Mouse (Mus musculus): ENCODE data around the gene Bcar1.

Bcar1 gene

DNA sequence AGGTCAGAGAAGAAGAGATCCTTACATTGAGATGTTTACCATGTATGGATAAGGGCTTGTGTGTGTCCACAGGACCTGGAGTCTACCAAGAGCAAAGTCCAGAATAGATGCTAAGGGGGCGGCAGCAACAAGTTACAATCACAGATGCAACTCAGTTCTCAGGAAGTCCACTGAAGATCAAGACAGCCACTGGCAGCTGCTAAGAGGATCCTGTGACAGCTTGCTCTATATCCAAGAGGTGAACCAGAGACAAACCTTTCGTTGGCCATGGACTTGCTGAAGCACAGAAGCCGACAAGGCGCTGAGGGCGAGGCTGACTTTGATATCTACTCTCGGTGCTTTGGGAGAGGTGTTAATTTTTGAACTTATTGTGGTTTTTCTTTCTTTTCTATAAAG, 28.0 kb upstream of the Bcar1 start:
- in situ Hi-C loops (cut with MboI; ENCODE audit: low pct_unique_long_range_greater_than_20kb in 1 of 2, low sequenced_read_pairs in 2 of 2, unreplicated experiment in 1 of 2) = no loop called here

DNA sequence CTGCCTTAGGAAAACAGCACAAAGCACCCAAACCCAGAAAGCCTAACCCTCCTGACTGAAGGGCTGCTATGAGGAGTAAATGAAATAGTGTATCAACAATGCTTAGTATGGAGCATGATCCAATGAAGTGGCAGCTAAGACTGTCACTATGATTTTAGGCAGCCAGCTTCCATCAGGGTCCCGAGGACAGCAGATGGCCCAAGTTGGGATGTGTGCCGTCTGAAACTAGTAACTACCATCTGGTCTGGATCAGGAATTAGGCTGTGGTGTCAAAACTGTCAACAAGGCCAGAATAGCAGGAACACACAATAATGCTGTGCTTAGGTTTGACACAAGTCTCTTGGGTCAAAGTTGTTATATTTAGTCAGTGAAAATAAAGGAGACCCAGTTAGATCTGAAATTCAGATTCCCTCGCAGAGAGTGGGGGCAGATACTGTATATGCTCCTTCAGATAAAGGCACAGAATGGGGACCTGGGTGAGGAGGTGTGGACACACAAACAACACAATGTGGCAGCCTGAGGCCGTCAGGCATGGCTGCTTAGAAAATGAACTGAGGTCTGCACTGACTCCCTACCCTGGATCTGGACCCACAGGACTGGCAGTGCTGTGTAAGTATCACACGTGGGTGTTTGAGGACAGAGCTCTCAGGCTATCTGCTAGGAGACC, 27.5 kb upstream of the Bcar1 start:
- in situ Hi-C loops (cut with MboI; ENCODE audit: low pct_unique_long_range_greater_than_20kb in 1 of 2, low sequenced_read_pairs in 2 of 2, unreplicated experiment in 1 of 2) = no loop called here

DNA sequence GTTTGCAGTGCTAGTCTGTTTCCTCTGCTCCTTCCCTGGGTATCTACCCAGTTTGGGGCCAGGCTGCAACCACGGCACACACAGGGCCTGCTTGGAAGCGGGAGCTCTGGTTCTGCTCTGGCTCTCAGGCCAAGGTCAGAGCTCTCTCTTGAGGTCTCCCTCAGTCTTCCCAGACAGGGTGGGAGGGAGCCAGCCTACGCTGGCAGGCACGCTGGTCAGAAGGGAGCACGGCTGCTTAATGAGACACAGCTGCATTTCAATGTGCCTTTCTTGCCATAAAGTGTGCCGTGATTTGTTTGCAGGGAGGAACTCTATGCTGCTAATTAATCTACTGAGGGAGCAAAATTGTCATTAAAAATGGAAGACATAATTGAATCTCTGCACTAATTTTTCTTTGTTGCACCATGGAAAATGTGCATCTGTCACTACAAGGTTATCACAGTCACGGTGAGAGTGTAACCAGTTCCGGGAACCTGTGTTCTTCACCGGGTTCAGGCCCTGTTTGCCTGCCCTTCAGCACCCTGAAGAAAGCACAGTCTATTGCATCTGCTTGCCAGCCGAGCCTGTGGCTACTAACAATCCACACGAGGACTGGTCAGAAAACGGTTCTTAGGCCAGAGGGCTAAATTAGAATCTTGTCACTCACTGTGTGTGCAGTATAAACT, 26.3 kb upstream of the Bcar1 start:
- in situ Hi-C loops (cut with MboI; ENCODE audit: low pct_unique_long_range_greater_than_20kb in 1 of 2, low sequenced_read_pairs in 2 of 2, unreplicated experiment in 1 of 2) = no loop called here

DNA sequence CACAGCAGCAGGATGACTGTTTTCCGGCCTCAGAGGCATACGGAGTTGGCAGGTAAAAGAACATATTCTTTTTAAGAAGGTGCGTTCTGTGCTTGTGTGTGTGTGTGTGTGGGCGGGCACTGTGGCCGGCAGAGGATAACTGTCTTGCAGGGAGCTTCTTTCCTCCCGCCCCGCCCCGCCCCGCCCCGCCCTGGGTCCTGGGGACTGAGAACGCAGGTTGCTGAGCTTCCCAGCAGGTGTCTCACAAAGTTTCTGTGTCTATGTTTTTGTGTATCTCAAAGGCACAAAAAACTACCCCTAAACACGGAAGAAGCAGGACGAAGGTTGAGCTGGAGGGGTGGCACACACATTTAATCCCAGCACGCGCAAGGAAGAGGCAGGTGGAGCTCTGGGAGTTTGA, 25.7 kb upstream of the Bcar1 start:
- in situ Hi-C loops (cut with MboI; ENCODE audit: low pct_unique_long_range_greater_than_20kb in 1 of 2, low sequenced_read_pairs in 2 of 2, unreplicated experiment in 1 of 2) = no loop called here

DNA sequence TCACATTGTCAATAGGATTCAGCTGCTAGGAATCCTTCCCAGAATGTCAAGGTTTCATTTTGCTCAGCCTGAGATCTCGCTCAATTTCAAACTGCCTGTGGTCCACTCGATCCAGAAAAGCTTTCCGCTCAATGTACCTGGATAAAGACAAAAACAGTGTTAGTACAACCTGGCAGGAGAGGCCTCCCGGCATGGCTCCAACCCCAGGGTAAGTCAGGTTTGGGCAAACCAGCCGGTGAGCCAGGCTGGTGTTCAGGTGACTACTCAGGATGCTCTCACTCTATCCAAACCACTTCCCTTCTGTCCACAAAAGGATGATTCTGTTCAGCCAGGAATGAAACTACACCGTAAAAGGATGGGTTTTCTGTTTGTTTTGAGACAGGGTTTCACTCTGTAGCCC, 25.0 kb upstream of the Bcar1 start:
- in situ Hi-C loops (cut with MboI; ENCODE audit: low pct_unique_long_range_greater_than_20kb in 1 of 2, low sequenced_read_pairs in 2 of 2, unreplicated experiment in 1 of 2) = no loop called here

DNA sequence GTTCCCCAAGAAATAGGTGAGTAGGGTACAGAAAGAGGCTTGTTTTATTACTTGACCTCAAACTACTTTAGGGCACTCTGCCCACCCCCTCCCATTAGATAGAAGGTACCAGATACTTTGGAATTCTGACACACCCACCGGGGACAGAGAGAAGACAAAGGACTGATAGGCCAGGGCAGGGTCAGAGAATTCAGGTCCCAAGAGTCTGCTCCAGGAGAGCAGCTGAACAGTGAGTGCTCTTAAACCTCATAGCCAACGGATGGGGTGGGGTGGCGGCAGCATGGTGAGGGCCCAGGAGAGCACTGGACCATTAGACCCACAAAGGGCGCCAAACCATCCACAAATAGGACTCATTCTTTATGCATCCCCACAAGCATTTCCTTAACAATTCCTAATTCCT, 22.0 kb upstream of the Bcar1 start:
- in situ Hi-C loops (cut with MboI; ENCODE audit: low pct_unique_long_range_greater_than_20kb in 1 of 2, low sequenced_read_pairs in 2 of 2, unreplicated experiment in 1 of 2) = no loop called here

DNA sequence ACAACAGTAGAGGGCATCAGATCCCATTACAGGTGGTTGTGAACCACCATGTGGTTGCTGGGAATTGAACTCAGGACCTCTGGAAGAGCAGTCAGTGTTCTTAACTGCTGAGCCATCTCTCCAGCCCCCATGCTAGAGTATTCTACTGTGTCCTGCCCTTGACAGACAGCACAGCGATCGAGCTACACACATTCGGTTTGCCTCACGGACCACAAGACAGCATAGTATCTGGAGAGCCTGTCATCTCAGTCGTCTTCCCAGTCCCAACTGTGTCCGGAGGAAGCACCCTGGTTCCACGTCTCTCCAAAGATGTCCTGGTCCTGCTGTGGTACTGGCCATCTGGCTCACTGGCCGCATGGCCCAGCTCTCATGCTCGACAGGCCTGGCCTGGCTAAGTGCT, 21.5 kb upstream of the Bcar1 start:
- in situ Hi-C loops (cut with MboI; ENCODE audit: low pct_unique_long_range_greater_than_20kb in 1 of 2, low sequenced_read_pairs in 2 of 2, unreplicated experiment in 1 of 2) = no loop called here

DNA sequence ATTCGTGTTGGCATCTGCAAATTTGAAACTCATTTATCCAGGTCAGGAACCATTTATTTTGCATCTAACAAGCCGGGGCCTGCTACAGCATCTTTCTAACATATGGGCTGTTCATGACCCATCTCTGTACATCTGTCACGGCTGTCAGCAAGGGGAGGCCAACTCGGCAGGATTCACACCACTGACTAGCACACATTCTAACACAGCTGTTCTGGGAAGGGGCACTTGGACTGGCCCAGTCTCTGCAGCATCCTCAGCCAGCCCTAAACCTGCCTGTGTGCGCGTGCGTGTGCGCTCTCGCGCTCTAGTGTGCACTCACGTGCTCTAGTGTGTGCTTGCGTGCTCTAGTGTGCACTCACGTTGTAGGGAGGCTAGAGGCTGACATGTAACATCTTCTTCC, 17.1 kb upstream of the Bcar1 start:
- in situ Hi-C loops (cut with MboI; ENCODE audit: low pct_unique_long_range_greater_than_20kb in 1 of 2, low sequenced_read_pairs in 2 of 2, unreplicated experiment in 1 of 2) = no loop called here

DNA sequence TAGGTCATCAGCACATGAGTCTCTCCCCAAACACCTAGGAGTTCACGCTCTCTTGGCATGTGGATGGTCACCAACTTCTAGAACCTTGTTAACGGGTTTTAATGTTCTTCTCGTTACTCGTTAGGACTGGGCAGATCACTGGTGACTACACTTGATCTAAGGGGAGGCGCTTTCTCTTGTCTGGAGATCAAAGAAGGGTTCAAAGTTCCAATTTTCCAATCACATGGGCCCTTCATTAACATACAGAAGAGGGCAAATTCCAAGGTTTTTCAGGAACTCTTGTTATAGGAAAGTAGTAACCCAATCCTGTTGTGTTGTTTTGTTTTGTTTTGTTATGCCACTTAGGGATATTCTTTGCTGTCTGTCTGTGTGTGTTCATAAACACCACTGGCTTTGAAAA, 15.2 kb upstream of the Bcar1 start:
- in situ Hi-C loops (cut with MboI; ENCODE audit: low pct_unique_long_range_greater_than_20kb in 1 of 2, low sequenced_read_pairs in 2 of 2, unreplicated experiment in 1 of 2) = no loop called here

DNA sequence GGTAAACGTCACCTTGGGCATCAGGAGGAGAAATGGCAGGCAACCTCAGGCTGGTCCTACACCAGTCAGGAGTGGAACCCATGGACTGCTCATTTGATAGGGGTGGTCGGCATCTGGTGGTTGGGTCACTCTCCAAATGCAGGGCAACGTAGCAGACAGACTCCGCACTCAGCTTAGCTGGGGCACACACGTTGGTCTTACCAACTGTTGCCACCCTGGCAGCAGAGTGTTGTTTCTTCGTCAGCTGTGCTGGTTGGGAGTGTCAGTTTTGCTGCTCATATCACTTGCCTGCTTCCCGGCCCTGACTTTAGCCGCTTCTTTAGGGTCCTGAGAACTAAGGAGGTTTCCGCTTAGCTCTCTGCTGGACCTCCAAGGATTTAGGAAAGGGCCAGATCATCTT, 14.0 kb upstream of the Bcar1 start:
- in situ Hi-C loops (cut with MboI; ENCODE audit: low pct_unique_long_range_greater_than_20kb in 1 of 2, low sequenced_read_pairs in 2 of 2, unreplicated experiment in 1 of 2) = no loop called here

DNA sequence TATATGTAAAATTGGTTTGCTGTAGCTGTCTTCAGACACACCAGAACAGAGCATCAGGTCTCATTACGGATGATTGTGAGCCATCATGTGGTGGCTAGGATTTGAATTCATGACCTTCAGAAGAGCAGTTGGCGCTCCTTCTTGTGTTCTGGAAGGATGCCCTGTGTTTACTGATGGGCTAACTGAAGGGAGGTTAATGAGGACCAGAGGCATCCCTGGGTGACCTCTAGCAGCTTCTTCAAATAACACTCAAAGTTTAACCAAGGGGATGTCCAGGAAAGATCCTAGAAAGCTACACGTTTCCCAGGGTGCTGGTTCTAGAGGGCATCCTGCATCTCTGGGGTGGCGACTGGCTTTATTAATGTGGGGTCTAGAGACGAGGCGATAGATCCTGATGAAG, 11.1 kb upstream of the Bcar1 start:
- in situ Hi-C loops (cut with MboI; ENCODE audit: low pct_unique_long_range_greater_than_20kb in 1 of 2, low sequenced_read_pairs in 2 of 2, unreplicated experiment in 1 of 2) = no loop called here

DNA sequence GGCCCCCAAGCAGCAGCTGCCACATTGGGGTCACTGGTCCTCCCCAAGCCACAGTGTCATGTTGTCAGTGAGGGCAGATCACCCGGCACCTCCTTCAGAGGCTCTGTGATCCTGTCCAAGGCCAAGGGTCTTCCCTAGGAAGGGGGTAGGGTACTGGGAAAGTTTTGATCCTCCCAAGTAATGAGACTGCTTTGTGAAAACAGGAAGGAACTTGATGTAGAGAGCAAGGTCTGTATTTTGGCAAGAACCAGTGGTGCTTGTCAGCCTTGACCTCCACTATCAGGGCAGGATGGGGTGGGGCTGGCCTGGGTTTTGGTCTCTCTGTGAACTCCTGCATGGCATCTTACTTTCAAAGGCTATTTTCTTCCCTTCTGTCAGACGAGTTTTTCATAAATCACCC, 10.5 kb upstream of the Bcar1 start:
- in situ Hi-C loops (cut with MboI; ENCODE audit: low pct_unique_long_range_greater_than_20kb in 1 of 2, low sequenced_read_pairs in 2 of 2, unreplicated experiment in 1 of 2) = no loop called here

DNA sequence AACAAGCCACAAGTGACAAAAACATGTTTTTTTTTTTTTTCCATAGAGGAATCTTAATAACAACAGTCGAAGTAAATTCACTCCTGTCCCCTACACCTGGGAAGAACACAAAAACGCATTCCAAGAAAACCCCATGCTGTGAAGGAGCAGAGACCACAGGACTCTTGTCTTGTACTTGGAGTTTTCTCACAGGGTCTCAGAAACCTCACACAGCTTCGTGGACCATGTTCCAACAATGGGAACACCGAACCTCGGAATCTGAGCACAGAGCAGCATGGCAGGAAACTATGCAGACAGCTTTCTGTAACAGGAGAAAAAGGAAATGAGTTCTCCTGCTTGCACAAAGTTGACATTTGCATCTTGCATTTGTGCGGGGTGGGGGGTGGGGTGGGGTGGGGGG, 5.2 kb upstream of the Bcar1 start:
- in situ Hi-C loops (cut with MboI; ENCODE audit: low pct_unique_long_range_greater_than_20kb in 1 of 2, low sequenced_read_pairs in 2 of 2, unreplicated experiment in 1 of 2) = no loop called here

DNA sequence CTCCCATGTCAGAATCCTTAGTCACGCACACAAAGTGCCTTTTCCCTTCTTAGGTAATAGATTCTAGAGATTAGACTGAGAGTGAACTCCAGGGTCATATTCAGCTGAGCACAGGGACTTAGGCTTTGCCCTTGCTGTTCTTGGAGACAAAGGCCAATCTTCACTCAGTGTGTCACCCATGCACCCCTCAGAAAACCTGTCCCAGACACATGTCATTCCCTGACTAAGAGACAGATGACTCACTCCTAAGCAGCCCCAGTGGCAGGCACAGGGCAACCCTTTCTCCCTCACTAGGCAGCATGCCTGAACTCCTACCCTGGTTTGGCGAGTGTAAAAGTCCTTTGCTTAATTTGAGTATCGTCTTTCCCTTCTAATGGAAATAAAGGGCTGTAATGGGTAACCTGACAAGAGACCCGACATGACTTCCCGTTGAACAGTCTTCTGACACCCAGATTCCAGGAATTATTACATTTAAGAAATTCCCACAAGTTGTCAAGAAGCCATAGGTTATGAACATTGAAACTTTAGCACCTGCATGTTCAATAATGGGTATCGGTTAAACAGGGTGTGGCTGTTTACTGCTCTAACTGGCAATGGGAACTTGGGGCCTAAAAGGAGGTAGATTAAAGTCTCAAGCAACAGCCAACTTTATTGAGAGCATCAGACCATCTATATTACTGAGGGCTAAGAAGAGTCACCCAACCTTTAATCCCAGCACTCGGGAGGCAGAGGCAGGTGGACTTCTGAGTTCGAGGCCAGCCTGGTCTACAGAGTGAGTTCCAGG, 4.4 kb upstream of the Bcar1 start:
- in situ Hi-C loops (cut with MboI; ENCODE audit: low pct_unique_long_range_greater_than_20kb in 1 of 2, low sequenced_read_pairs in 2 of 2, unreplicated experiment in 1 of 2) = no loop called here

DNA sequence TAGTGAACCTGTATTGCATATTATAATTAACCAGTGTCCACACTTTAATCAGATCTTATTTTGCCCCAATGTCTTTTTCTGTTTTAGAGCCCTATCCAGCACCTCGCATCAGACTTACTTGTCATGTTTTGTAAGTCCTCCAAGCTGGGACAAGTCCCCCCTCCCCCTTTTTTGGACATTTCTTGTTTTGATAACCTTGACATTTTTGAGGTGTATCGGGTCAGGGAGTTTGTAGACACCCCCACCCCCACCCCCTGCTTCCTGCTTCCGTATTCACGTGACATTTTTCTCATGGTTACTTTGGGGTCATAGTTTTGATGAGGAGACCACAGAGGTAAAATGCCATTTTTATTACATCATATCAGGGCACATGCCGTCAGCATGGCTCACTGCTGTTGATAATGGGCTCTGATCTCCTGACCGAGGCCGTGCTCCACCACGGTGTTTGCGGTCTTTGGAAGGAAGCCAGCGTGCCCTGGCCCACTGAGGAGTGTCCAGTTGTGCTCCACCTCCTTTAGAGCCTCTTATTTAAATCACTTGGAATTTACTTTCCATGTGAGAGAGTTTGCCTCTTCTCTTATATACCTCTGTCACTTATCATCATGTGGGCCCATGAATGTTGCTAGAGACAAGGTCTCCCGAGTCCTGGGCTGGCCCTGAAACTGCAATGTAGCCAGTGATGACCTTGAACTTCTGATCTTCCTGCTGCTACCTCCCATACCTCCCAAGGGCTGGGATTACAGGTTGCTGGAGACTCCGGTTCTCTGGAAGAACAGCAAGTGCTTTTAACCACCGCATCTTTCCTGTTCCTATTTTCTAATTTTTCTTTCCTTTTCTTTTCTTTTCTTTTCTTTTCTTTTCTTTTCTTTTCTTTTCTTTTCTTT, 3.2 kb upstream of the Bcar1 start:
- in situ Hi-C loops (cut with MboI; ENCODE audit: low pct_unique_long_range_greater_than_20kb in 1 of 2, low sequenced_read_pairs in 2 of 2, unreplicated experiment in 1 of 2) = no loop called here

DNA sequence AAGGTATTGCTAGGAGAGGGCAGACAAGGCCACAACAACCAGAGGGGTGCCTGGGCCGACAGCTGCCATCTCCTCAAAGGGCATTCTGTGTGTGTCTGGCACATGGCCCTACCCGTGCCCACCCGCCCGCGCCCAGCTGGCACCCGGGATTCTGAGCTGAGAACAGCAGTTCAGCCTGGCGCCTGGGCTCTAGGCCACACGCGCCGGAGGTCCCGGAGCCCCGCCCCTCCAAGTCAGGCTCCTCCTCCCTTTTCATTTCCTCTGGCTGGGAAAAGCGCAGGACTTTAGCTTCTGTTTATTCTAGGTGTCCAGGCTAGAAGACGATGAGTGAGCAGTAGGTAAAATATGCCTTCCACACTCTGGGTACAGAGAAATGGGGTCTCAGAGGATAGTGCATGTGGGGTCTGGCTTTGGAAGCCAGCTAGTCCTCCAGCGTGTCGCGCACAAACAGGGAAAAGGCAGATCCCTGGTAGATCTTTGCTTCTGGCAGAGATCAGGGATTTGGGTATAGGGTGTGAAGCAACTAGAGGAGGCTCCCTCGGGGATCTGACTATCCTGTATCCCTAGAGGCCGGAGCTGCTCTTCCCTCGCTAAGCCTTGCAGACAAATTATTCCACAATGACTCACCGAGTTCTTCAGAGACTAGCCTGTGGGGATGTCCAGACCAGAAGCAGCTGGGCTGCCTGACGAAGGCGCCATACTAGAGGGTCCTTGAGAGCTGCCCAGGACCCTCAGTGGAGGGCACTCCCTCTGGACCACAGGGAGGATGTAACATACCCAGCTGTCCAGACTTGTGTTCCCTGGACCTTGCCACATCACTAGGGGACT, 2.2 kb upstream of the Bcar1 start:
- in situ Hi-C loops (cut with MboI; ENCODE audit: low pct_unique_long_range_greater_than_20kb in 1 of 2, low sequenced_read_pairs in 2 of 2, unreplicated experiment in 1 of 2) = no loop called here

DNA sequence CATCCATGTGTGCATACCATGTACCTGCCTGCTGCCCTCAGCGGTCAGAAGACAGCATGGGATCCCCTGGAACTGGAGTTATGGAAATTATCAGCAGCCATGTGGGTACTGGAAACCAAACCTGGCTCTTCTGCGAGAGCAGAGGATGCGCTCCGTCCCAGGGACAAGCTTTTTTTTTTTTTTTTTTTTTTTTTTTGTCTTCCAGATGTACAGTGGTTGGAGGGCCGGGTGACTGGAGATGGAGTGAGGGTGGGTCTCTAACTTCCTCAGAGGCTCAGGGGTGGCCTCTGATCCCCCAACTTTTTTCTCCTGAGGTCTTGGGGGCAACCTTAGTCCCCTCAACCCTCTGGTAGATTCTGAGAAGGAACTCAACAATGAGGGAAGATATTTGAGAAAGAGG, 1.5 kb upstream of the Bcar1 start:
- in situ Hi-C loops (cut with MboI; ENCODE audit: low pct_unique_long_range_greater_than_20kb in 1 of 2, low sequenced_read_pairs in 2 of 2, unreplicated experiment in 1 of 2) = no loop called here

DNA sequence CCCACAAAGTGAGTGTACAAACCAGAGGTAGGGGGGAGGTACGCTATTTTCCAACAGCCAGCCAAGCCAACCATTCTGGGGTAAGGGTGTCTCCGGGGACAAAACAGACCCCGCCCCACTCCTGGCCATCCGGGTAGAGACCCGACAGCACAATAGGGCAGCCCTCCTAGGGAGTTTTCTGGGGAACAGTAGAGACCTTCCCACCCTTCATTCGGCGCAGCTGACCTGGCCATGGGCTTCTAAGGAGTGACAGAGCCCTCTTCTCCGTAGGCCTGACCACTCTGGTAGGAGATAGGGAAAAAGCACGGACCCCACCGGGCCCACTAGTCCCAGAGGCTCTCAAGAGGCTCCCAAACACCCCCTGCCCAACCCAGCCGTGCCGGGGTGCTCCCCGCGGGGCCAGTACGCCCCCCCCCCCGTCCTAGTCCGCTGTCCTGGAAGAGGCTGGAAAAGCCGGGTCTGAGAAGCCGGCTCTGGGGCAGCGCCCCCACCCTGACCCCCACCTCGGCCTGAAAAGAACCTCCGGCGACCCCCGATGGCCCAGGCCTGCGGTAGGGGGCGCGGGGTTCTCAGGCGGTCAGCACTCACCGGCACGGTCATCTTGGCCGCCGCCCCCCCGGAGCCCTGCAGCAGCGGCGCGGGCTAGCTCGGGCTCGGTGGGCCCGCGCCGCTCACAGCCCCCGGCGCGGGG, 363 bp downstream of the Bcar1 start:
- in situ Hi-C loops (cut with MboI; ENCODE audit: low pct_unique_long_range_greater_than_20kb in 1 of 2, low sequenced_read_pairs in 2 of 2, unreplicated experiment in 1 of 2) = no loop called here
